Mouse (Mus musculus) spleen, adult 2 months (tissue): ENCODE measurements at regions not wholly inside any gene's neighbourhood (a gene's known extent, or its start where the extent isn't known, plus 50 kb on each side); places are given as distances from the start of the nearest gene placed in this dataset.
"Not testable (repeated sequence)": the region's sequence is repeated elsewhere in the genome, so short reads cannot be mapped to it uniquely, and the experiment has no call there.

Experiments used
- DNase-seq, 2 experiments: peaks; one replicate each; pipeline versions ENCODE4 v3.0.0 to v3.0.0-alpha.2; 2012 to 2021; ENCODE audit warnings: low spot score in 2 of 2, low read depth in 1 of 2
- H3K27ac ChIP-seq: fragments of 200-500 bp; 2 replicates; pipeline ENCODE4 v1.5.1; 2012; ENCODE audit warnings: low read length, inconsistent platforms; ENCODE audit not compliant: insufficient read depth
- H3K27me3 ChIP-seq: fragments of 200-500 bp; 2 replicates; pipeline ENCODE4 v1.6.1; 2012; ENCODE audit warnings: mild to moderate bottlenecking, moderate library complexity, low read length, inconsistent platforms; ENCODE audit not compliant: control insufficient read depth, insufficient read depth
- H3K36me3 ChIP-seq: fragments of 200-500 bp; 2 replicates; pipeline ENCODE4 v1.6.1; 2012; ENCODE audit warnings: mild to moderate bottlenecking, low read length, inconsistent platforms; ENCODE audit not compliant: control insufficient read depth, insufficient read depth
- H3K4me1 ChIP-seq: fragments of 200-500 bp; 2 replicates; pipeline ENCODE4 v1.6.1; 2011; ENCODE audit warnings: inconsistent platforms; ENCODE audit not compliant: control insufficient read depth, insufficient read depth, insufficient read length
- H3K4me3 ChIP-seq: fragments of 200-500 bp; 2 replicates; pipeline ENCODE4 v1.5.1; 2011; ENCODE audit warnings: mild to moderate bottlenecking, inconsistent platforms; ENCODE audit not compliant: insufficient read depth, insufficient read length; ENCODE audit errors: extremely low read depth
- CTCF ChIP-seq: fragments of 200-500 bp; IDR thresholded peaks from 2 replicates; pipeline ENCODE4 v1.5.1; 2011; ENCODE audit warnings: mild to moderate bottlenecking, inconsistent platforms; ENCODE audit not compliant: insufficient read depth, insufficient read length, insufficient replicate concordance; ENCODE audit errors: extremely low read depth
- POLR2A ChIP-seq: fragments of 200-500 bp; IDR thresholded peaks from 2 replicates; pipeline ENCODE4 v1.6.1; 2011; ENCODE audit warnings: low read depth, low read length, inconsistent platforms
- WGBS: fragments of 180-500 bp; shearing (Covaris S2); methylation state at CpG from one replicate; pipeline ENCODE4 v1.1.7; 2018; 5-methylcytosine and 5-hydroxymethylcytosine counted together

GRCm38 (mm10) chr9:115446681-115447080, 136.5 kb upstream of the Stt3b start:
- Histone ChIP-seq H3K27ac (no peak overlapping the region), H3K27me3 (no peaks in the 10 kb centered on the region), H3K4me1 (no peaks in the 10 kb centered on the region), H3K36me3 (no peaks in the 10 kb centered on the region), H3K4me3 (no peak overlapping the region)
- 68% methylated on average over 11 of the region's 11 CpGs for WGBS
- DNase-seq: no peak
- TF ChIP-seq CTCF: no peak
- no peak for TF ChIP-seq POLR2A

GRCm38 (mm10) chr9:115450741-115451320, 140.6 kb upstream of the Stt3b start:
- Histone ChIP-seq H3K36me3 (no peaks in the 10 kb centered on the region), H3K27me3 (no peaks in the 10 kb centered on the region), H3K4me3 (no peak overlapping the region), H3K27ac (no peak overlapping the region), H3K4me1 (no peaks in the 10 kb centered on the region)
- no peak for TF ChIP-seq CTCF
- no peak for TF ChIP-seq POLR2A
- DNase-seq: no peak
- 64% methylated on average over 5 of the region's 5 CpGs for WGBS

DNA sequence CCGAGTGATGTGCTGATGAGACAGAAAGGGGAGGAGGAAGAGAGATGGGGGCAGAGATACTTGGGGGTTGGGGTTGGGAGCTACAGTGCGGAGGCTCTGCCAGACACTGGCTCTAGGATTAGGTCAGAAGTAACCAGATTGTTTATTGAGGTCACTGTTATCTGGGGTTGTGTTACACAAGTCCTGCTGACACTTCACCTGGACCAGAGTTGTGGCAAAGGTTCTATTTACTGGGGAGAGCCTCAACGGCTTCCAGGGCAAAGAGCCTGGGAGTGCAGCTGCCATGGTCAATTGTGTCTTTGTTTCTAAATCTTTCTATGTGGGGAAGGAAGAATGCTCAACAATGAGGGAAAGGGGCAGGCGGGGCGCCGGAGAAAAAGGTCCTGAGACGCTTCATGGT, 144.6 kb upstream of the Stt3b start:
- Histone ChIP-seq H3K27me3 (no peaks in the 10 kb centered on the region), H3K36me3 (no peaks in the 10 kb centered on the region), H3K27ac (no peak overlapping the region), H3K4me1 (peaks cover 7% of the 10 kb centered on the region; the same call in 1 of the 2 replicates), H3K4me3 (no peak overlapping the region)
- 95% methylated on average over 7 of the region's 7 CpGs for WGBS
- TF ChIP-seq CTCF: no peak
- no peak for TF ChIP-seq POLR2A
- DNase-seq: no peak

DNA sequence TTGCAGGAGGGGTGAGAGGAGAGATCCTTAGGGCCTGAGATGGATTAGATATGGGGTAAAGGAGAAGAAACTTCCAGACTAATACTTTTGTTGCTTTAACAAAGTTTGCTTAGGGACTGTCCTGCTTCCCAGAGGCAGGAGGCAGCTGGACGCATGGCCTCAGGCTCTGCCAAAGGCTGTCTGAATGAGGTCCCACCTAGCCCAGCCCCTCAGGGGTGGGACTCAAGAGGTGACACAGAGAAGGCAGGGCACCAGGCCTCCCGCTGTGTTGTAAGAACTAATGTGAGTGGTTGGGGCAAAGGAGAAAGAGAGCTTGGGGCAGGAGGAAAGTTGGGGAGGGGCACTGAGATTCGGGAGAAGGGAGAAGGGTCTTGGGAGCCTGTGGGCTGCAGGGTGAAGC, 145.9 kb upstream of the Stt3b start:
- TF ChIP-seq CTCF (no peak), POLR2A (no peak)
- DNase-seq: no peak
- H3K27me3 ChIP-seq: no peaks in the 10 kb centered on the region
- H3K36me3 ChIP-seq: no peaks in the 10 kb centered on the region
- 92% methylated on average over 3 of the region's 3 CpGs for WGBS
- no peak overlapping the region for H3K4me3 ChIP-seq
- no peak overlapping the region for H3K27ac ChIP-seq
- H3K4me1 ChIP-seq: peaks cover 7% of the 10 kb centered on the region; the same call in 1 of the 2 replicates

DNA sequence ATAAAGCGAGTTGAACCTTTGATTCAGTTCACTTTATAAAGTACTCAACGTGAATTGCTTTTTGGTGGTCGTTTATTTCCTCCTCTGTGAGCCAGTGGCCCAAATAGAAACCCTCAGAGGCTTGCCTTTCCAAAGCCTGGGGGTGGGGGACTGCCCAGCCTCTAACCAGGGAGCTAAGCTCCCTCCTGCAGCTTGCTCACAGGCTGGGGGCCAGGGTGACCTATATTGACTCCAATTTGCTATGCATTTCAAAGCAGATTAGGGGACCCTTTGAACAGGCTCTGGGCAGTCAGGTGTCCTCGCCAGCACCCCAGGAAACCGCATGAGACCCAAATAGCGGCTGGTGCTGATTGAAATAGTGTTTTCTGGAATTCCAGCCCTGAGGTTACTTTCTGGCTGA, 146.4 kb upstream of the Stt3b start:
- H3K4me3 ChIP-seq: no peak overlapping the region
- no peaks in the 10 kb centered on the region for H3K27me3 ChIP-seq
- no peak for DNase-seq
- H3K36me3 ChIP-seq: no peaks in the 10 kb centered on the region
- no peak overlapping the region for H3K27ac ChIP-seq
- WGBS: 63% methylated on average over 6 of the region's 6 CpGs
- no peak for TF ChIP-seq CTCF
- no peak for TF ChIP-seq POLR2A
- H3K4me1 ChIP-seq: peaks cover 7% of the 10 kb centered on the region; the same call in 1 of the 2 replicates

DNA sequence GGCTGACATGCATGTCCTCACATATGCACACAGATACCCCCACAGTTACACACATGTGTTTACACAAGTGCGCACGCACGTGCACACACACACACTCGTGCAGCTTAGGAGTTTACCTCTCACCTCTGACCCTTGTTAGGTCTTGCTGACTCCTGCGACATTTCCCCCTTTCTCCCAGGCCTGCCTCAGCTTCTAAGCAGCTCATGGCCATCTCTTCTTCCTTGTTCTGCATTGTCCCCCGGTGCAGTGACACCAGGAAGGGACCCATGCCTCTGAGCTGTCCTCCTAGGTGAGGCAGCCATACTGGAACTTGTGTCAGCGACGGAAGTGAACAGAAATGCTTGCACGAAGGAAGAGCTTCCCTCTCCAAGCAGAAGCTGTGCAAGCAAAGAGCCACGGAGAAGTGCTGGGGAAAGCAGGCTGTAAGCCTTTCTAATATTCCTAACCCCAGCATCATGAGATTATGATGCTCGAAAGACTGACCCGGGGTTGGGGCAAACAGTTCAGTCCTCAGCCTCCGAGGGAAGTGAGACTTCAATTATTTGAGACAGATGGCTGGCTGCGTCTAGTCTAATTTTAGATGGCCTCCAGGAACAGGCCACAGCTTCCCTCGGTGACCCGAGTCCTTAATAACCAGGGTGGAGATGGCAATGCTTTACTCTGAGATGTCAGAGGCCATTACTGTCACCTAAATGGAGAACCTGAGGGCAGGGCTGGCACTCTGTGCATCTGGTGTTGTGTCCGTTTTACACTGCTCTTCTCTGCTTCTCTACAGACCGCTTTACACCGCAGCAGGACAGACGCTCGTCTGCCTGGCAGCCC, 147.9 kb upstream of the Stt3b start:
- no peak for DNase-seq
- no peak overlapping the region for H3K27ac ChIP-seq
- TF ChIP-seq CTCF (no peak), POLR2A (no peak)
- WGBS: 59% methylated on average over 21 of the region's 21 CpGs
- no peaks in the 10 kb centered on the region for H3K36me3 ChIP-seq
- H3K4me3 ChIP-seq: no peak overlapping the region
- peaks cover 7% of the 10 kb centered on the region; the same call in 1 of the 2 replicates for H3K4me1 ChIP-seq
- H3K27me3 ChIP-seq: no peaks in the 10 kb centered on the region

- not testable (repeated sequence) for H3K27me3 ChIP-seq, DNase-seq, H3K27ac ChIP-seq, H3K4me3 ChIP-seq, H3K36me3 ChIP-seq, H3K4me1 ChIP-seq
- WGBS: 92% methylated on average over 6 of the region's 6 CpGs
These were observed 148.9 kb upstream of the Stt3b start for GRCm38 (mm10) chr9:115459075-115459474.
